Mouse (Mus musculus): ENCODE data around the gene Brip1. TPM values are rescaled to one million over a fixed set of nuclear protein-coding genes. Genes with fewer than 3 reads are reported as not detected.

Brip1 gene
- polyA plus RNA-seq, 1 experiment from 2014 or later = 6.2 TPM

DNA sequence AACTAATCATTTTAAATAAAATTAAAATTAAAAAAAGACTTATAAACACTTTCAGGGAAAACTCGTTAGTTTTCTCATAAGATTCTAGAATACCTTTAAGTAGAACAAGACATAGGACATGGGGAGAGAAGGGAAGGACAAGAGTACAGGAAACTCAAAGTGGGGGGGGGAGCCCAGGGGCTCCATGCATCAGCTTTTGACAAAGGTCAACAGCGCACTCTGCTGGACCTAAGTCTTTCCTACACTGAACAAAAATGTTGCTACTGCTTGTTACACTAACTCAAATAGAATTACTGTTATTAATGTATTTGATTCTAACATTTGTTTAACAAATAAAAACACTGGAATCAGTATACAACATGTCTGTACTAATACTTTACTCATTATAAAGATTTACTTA lies 26.8 kb downstream of the Brip1 start:
- no peak for ATAC-seq (ENCODE audit: insufficient number of reproducible peaks, insufficient read depth, low FRiP score, low read depth)
- H3K4me1 ChIP-seq (ENCODE audit: control insufficient read depth in 2 of 2, insufficient read depth in 2 of 2, low read length in 2 of 2) = peaks cover 0 to 4% of the 10 kb centered on the region in 2 experiments; a peak in 1 of 4 replicates
- no peaks in the 10 kb centered on the region for H3K9me3 ChIP-seq (ENCODE audit: control insufficient read depth, low read length)
- no peak overlapping the region for H3K4me3 ChIP-seq (ENCODE audit: control insufficient read depth in 1 of 2, insufficient read depth in 1 of 2, low read depth in 1 of 2, low read length in 2 of 2)
- no peak overlapping the region for H3K4me2 ChIP-seq (ENCODE audit: low read length)
- no peaks in the 10 kb centered on the region for H3K36me3 ChIP-seq (ENCODE audit: control insufficient read depth, insufficient read depth, low read length)
- no peak overlapping the region for H3K27ac ChIP-seq (replicated peaks in 1 of 2; ENCODE audit: control insufficient read depth in 1 of 2, insufficient read depth in 1 of 2, low read depth in 2 of 2, low read length in 2 of 2)
- WGBS = 50% methylated on average over 2 of the region's 2 CpGs
- no peak overlapping the region for H3K9ac ChIP-seq (ENCODE audit: low read length)
- H3K27me3 ChIP-seq (ENCODE audit: control insufficient read depth, insufficient read depth, low read length) = no peaks in the 10 kb centered on the region

DNA sequence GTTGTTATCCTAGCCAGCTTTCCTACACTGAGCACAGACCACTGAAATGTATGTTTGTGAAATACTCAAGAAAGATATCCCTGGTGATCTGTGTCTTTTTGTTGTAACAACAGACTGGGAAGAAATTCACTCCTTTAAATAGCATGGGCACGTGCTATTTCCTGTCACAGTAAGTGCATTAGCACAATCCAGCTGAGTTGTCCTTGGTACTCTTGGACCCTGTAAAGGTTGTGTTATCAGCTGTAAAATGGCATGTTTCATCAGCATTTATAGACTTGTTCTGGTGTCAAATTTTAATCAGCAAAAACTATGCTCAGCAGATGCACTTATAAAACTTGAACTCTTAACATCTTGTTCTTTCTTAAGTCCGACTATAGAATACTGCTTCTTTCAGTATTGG lies 30.2 kb downstream of the Brip1 start:
- WGBS = 50% methylated on average over 2 of the region's 2 CpGs
- Histone ChIP-seq H3K9me3 (ENCODE audit: control insufficient read depth, low read length) (no peaks in the 10 kb centered on the region), H3K9ac (ENCODE audit: low read length) (no peak overlapping the region), H3K27ac (replicated peaks in 1 of 2; ENCODE audit: control insufficient read depth in 1 of 2, insufficient read depth in 1 of 2, low read depth in 2 of 2, low read length in 2 of 2) (no peak overlapping the region), H3K27me3 (ENCODE audit: control insufficient read depth, insufficient read depth, low read length) (no peaks in the 10 kb centered on the region), H3K4me3 (ENCODE audit: control insufficient read depth in 1 of 2, insufficient read depth in 1 of 2, low read depth in 1 of 2, low read length in 2 of 2) (no peak overlapping the region), H3K4me2 (ENCODE audit: low read length) (no peak overlapping the region), H3K4me1 (ENCODE audit: control insufficient read depth in 2 of 2, insufficient read depth in 2 of 2, low read length in 2 of 2) (peaks cover 0 to 4% of the 10 kb centered on the region in 2 experiments; a peak in 1 of 4 replicates), H3K36me3 (ENCODE audit: control insufficient read depth, insufficient read depth, low read length) (no peaks in the 10 kb centered on the region)
- ATAC-seq (ENCODE audit: insufficient number of reproducible peaks, insufficient read depth, low FRiP score, low read depth) = no peak

DNA sequence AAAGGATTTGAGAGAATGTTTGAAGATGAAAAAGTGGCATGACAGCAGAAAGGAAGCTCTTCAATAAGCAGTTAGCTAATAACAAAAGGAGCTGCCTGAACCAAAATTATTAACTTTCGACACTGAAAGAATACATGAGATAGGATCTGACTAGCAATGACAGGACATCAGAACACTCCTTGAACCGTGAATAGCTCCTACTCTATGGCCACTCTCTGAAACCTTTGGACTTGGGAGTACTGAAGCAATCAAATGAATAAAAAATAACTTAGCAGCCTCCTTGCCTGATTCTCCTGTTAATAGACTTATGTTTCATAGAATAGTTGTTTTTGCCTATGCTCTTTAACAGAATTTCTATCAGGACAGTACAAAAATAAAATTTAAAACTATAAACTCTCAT lies 40.7 kb downstream of the Brip1 start:
- Histone ChIP-seq H3K36me3 (ENCODE audit: control insufficient read depth, insufficient read depth, low read length) (no peaks in the 10 kb centered on the region), H3K4me3 (ENCODE audit: control insufficient read depth in 1 of 2, insufficient read depth in 1 of 2, low read depth in 1 of 2, low read length in 2 of 2) (no peak overlapping the region), H3K4me1 (ENCODE audit: control insufficient read depth in 2 of 2, insufficient read depth in 2 of 2, low read length in 2 of 2) (no peaks in the 10 kb centered on the region), H3K9ac (ENCODE audit: low read length) (no peak overlapping the region), H3K4me2 (ENCODE audit: low read length) (no peak overlapping the region), H3K27ac (replicated peaks in 1 of 2; ENCODE audit: control insufficient read depth in 1 of 2, insufficient read depth in 1 of 2, low read depth in 2 of 2, low read length in 2 of 2) (no peak overlapping the region), H3K9me3 (ENCODE audit: control insufficient read depth, low read length) (no peaks in the 10 kb centered on the region), H3K27me3 (ENCODE audit: control insufficient read depth, insufficient read depth, low read length) (no peaks in the 10 kb centered on the region)
- no peak for ATAC-seq (ENCODE audit: insufficient number of reproducible peaks, insufficient read depth, low FRiP score, low read depth)
- 83% methylated on average over 2 of the region's 2 CpGs for WGBS

DNA sequence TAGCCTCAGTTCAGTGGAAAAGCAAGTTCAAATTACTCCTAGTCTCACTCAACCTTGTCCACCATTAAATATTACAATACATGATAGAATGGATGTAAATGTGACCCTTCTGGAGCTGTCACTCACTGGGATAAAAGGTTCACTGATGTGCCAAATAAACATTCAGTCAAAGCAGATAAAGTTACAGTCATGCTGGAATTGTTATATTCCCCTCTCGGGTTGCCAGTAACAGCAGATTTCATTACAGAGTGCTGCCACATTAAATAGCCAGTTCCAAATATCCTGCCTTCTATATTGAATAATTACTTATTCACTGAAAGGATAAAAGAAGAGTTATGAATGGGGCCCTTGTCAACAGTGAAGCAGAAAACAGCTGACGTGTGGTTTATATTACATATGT lies 42.0 kb downstream of the Brip1 start:
- ATAC-seq (ENCODE audit: insufficient number of reproducible peaks, insufficient read depth, low FRiP score, low read depth) = no peak
- Histone ChIP-seq H3K9me3 (ENCODE audit: control insufficient read depth, low read length) (no peaks in the 10 kb centered on the region), H3K27ac (replicated peaks in 1 of 2; ENCODE audit: control insufficient read depth in 1 of 2, insufficient read depth in 1 of 2, low read depth in 2 of 2, low read length in 2 of 2) (no peak overlapping the region), H3K36me3 (ENCODE audit: control insufficient read depth, insufficient read depth, low read length) (no peaks in the 10 kb centered on the region), H3K9ac (ENCODE audit: low read length) (no peak overlapping the region), H3K4me1 (ENCODE audit: control insufficient read depth in 2 of 2, insufficient read depth in 2 of 2, low read length in 2 of 2) (no peaks in the 10 kb centered on the region), H3K27me3 (ENCODE audit: control insufficient read depth, insufficient read depth, low read length) (no peaks in the 10 kb centered on the region), H3K4me2 (ENCODE audit: low read length) (no peak overlapping the region), H3K4me3 (ENCODE audit: control insufficient read depth in 1 of 2, insufficient read depth in 1 of 2, low read depth in 1 of 2, low read length in 2 of 2) (no peak overlapping the region)
- WGBS = 69% methylated on average over 2 of the region's 2 CpGs

DNA sequence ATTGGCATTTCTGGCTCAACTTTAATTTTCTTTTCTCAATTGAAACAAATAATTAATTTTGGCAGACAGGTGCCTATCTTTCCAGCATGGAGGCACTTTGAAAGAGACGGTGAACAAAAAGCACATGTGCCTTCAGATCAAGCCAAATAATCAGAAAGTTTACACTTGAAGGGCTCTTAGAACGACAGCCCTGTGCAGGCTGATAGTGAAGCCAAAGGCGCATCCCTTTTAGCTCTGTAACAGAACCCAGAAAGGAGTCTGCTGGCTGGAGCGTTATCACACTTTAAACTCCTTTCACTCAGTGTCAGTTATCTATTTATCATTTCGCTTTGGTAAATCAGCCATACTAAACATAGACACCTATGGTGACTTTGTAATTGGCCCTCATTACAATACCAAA lies 45.4 kb downstream of the Brip1 start:
- no peaks in the 10 kb centered on the region for H3K27me3 ChIP-seq (ENCODE audit: control insufficient read depth, insufficient read depth, low read length)
- H3K4me1 ChIP-seq (ENCODE audit: control insufficient read depth in 2 of 2, insufficient read depth in 2 of 2, low read length in 2 of 2) = no peaks in the 10 kb centered on the region
- no peak for ATAC-seq (ENCODE audit: insufficient number of reproducible peaks, insufficient read depth, low FRiP score, low read depth)
- no peak overlapping the region for H3K4me2 ChIP-seq (ENCODE audit: low read length)
- H3K4me3 ChIP-seq (ENCODE audit: control insufficient read depth in 1 of 2, insufficient read depth in 1 of 2, low read depth in 1 of 2, low read length in 2 of 2) = no peak overlapping the region
- H3K9ac ChIP-seq (ENCODE audit: low read length) = no peak overlapping the region
- WGBS = 47% methylated on average over 5 of the region's 5 CpGs
- H3K36me3 ChIP-seq (ENCODE audit: control insufficient read depth, insufficient read depth, low read length) = no peaks in the 10 kb centered on the region
- no peak overlapping the region for H3K27ac ChIP-seq (replicated peaks in 1 of 2; ENCODE audit: control insufficient read depth in 1 of 2, insufficient read depth in 1 of 2, low read depth in 2 of 2, low read length in 2 of 2)
- no peaks in the 10 kb centered on the region for H3K9me3 ChIP-seq (ENCODE audit: control insufficient read depth, low read length)

DNA sequence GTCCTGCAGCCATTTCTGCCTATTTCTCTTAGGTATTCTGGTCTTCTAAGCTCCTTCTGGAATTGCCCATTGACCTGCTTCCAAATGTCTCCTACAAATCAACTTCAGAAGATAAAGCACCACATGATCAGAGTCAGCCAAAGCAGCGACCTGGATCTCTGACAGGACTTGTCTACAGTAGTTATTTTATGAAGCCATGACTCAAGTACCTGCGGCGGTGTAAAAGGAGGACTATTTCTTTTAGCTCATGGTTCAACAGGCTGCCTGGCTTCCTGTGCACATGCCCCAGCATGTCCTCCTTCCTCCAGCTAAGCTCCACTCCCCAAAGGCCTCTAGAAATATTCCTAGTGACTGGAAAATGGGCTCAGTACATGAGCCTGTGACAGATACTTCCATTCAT lies 69.7 kb downstream of the Brip1 start:
- no peak overlapping the region for H3K27ac ChIP-seq (replicated peaks in 1 of 2; ENCODE audit: control insufficient read depth in 1 of 2, insufficient read depth in 1 of 2, low read depth in 2 of 2, low read length in 2 of 2)
- no peak for ATAC-seq (ENCODE audit: insufficient number of reproducible peaks, insufficient read depth, low FRiP score, low read depth)
- no peaks in the 10 kb centered on the region for H3K4me1 ChIP-seq (ENCODE audit: control insufficient read depth in 2 of 2, insufficient read depth in 2 of 2, low read length in 2 of 2)
- no peaks in the 10 kb centered on the region for H3K9me3 ChIP-seq (ENCODE audit: control insufficient read depth, low read length)
- H3K9ac ChIP-seq (ENCODE audit: low read length) = no peak overlapping the region
- no peak overlapping the region for H3K4me2 ChIP-seq (ENCODE audit: low read length)
- H3K27me3 ChIP-seq (ENCODE audit: control insufficient read depth, insufficient read depth, low read length) = no peaks in the 10 kb centered on the region
- H3K36me3 ChIP-seq (ENCODE audit: control insufficient read depth, insufficient read depth, low read length) = no peaks in the 10 kb centered on the region
- no peak overlapping the region for H3K4me3 ChIP-seq (ENCODE audit: control insufficient read depth in 1 of 2, insufficient read depth in 1 of 2, low read depth in 1 of 2, low read length in 2 of 2)
- 49% methylated on average over 3 of the region's 3 CpGs for WGBS

DNA sequence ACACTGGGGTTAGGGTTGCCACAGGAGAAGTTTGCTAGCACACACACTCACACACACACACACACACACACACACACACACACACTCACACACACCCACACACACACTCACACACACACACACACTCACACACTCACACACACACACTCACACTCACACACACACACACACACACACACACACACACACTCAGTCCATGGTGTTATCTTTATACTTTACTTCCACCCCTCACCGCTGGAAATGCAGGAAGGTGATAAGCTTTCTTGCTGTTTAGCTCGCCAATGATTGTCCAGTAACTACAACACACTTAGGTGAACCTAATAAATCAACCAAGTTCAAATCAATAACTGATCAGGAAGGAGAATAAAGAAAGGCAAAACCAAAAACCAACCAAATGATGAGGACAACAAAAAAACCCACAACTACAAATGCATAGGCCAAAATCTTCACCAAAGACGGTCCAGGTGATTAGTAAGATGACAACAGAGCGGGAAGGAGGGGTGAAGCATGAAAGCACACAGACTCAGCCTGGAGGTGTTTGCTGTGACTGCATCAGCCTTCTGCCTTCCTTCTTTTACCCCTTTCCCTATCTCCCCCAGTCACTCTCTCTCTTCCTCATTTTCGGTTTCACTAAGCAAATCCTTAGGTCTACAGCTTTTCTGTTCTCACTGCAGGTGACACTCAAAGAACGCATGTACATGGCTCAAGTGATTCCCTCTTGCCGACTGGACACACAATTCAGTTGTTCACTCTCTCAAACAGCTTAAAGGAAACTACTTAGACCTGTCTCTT lies 83.7 kb downstream of the Brip1 start:
- H3K4me1 ChIP-seq (ENCODE audit: control insufficient read depth in 2 of 2, insufficient read depth in 2 of 2, low read length in 2 of 2) = no peaks in the 10 kb centered on the region
- WGBS = 76% methylated on average over 7 of the region's 7 CpGs

DNA sequence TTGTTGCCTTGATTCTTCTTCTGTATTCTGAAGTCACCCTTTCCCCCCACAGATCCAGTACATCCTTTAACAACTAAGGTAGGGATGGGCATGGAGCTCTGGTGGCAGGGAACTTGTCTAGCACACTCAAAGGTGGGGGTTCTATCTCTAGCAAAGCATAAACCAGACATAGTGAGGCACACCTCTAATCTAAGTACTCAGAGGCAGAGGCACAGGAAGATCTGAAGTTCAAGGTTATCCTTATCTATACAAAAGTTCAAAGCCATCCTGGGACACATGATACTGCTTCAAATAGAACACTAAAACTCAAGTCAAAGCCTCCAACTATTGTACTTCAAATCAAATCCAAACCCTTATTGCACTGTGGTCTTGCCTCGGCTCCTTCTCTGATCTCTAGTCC lies 85.0 kb downstream of the Brip1 start:
- Histone ChIP-seq H3K9ac (ENCODE audit: low read length) (no peak overlapping the region), H3K27me3 (ENCODE audit: control insufficient read depth, insufficient read depth, low read length) (no peaks in the 10 kb centered on the region), H3K27ac (replicated peaks in 1 of 2; ENCODE audit: control insufficient read depth in 1 of 2, insufficient read depth in 1 of 2, low read depth in 2 of 2, low read length in 2 of 2) (no peak overlapping the region), H3K4me3 (ENCODE audit: control insufficient read depth in 1 of 2, insufficient read depth in 1 of 2, low read depth in 1 of 2, low read length in 2 of 2) (no peak overlapping the region), H3K4me1 (ENCODE audit: control insufficient read depth in 2 of 2, insufficient read depth in 2 of 2, low read length in 2 of 2) (no peaks in the 10 kb centered on the region), H3K36me3 (ENCODE audit: control insufficient read depth, insufficient read depth, low read length) (no peaks in the 10 kb centered on the region), H3K9me3 (ENCODE audit: control insufficient read depth, low read length) (no peaks in the 10 kb centered on the region), H3K4me2 (ENCODE audit: low read length) (no peak overlapping the region)
- WGBS = 63% methylated on average over 1 of the region's 1 CpGs
- ATAC-seq (ENCODE audit: insufficient number of reproducible peaks, insufficient read depth, low FRiP score, low read depth) = no peak

More for the DNA sequence above, 83.7 kb downstream of the Brip1 start:
- Histone ChIP-seq H3K4me2 (ENCODE audit: low read length) (no peak overlapping the region), H3K4me3 (ENCODE audit: control insufficient read depth in 1 of 2, insufficient read depth in 1 of 2, low read depth in 1 of 2, low read length in 2 of 2) (no peak overlapping the region), H3K9ac (ENCODE audit: low read length) (no peak overlapping the region), H3K36me3 (ENCODE audit: control insufficient read depth, insufficient read depth, low read length) (no peaks in the 10 kb centered on the region), H3K27me3 (ENCODE audit: control insufficient read depth, insufficient read depth, low read length) (no peaks in the 10 kb centered on the region), H3K27ac (replicated peaks in 1 of 2; ENCODE audit: control insufficient read depth in 1 of 2, insufficient read depth in 1 of 2, low read depth in 2 of 2, low read length in 2 of 2) (no peak overlapping the region), H3K9me3 (ENCODE audit: control insufficient read depth, low read length) (no peaks in the 10 kb centered on the region)
- no peak for ATAC-seq (ENCODE audit: insufficient number of reproducible peaks, insufficient read depth, low FRiP score, low read depth)

Data from heart, embryonic 14.5 days (tissue).